In genomic region chr5:148684216-148684615, GRCm38 (mm10) we compare ENCODE assay signal across 24 mouse cellular contexts.
A peak's percentile ranks its signal among the peaks of the same experiment; 100 is the strongest.
DNase-seq lines count a peak whose midpoint lies in the region; ATAC-seq and TF ChIP-seq lines count a peak whose summit lies in the region.
"Had no signal": no experiment of that assay in that cellular context is flagged by ENCODE, and none has a peak within 500 bp of the region (broad histone marks: within the 10 kb centered on the region; RNA-seq: fewer than 3 reads in every experiment).

No protein-coding gene starts in this region.

- TF ChIP-seq POLR2A in brain, embryonic 14.5 days (IDR thresholded peaks at IDR 0.05; ENCODE audit: borderline replicate concordance, extremely low read depth, insufficient read depth, insufficient read length, poor library complexity, severe bottlenecking), result no peak

- H3K9ac ChIP-seq in lung, embryonic 14.5 days, result no peak overlapping the region
- H3K9ac ChIP-seq in neural tube, embryonic 14.5 days (replicated peaks; ENCODE audit: low read depth, low read length), result no peak overlapping the region
- H3K9ac ChIP-seq: forebrain, embryonic 12.5 days; limb, embryonic 12.5 days; liver, embryonic 15.5 days; midbrain, embryonic 13.5 days; neural tube, embryonic 12.5 days; stomach, embryonic 15.5 days had no signal

- 0 out of 2 replicates have a peak overlapping the region, but pooled peaks have one; percentile 3 for H3K4me2 ChIP-seq in lung, embryonic 14.5 days
- no peak overlapping the region for H3K4me2 ChIP-seq in neural tube, embryonic 14.5 days (ENCODE audit: low read depth, low read length)
- H3K4me2 ChIP-seq: forebrain, embryonic 12.5 days; limb, embryonic 12.5 days; liver, embryonic 15.5 days; midbrain, embryonic 13.5 days; neural tube, embryonic 12.5 days; stomach, embryonic 15.5 days had no signal

- no peak for ATAC-seq in lung, embryonic 14.5 days (ENCODE audit: insufficient read depth)
- ATAC-seq in neural tube, embryonic 14.5 days (ENCODE audit: low read depth), result peak; percentile 7; the same call in 1 of the 2 replicates
- ATAC-seq: hindbrain, embryonic 16.5 days; intestine, postnatal 0 days; midbrain, embryonic 13.5 days had no signal

- H3K4me3 ChIP-seq in lung, embryonic 14.5 days (ENCODE audit: low read depth, low read length), result no peak overlapping the region
- H3K4me3 ChIP-seq in neural tube, embryonic 14.5 days (ENCODE audit: low read depth, low read length), result no peak overlapping the region
- H3K4me3 ChIP-seq: forebrain, embryonic 12.5 days; heart, embryonic 10.5 days; layer of hippocampus, adult 2 months; limb, embryonic 12.5 days; liver, embryonic 15.5 days; midbrain, embryonic 13.5 days; neural tube, embryonic 12.5 days; stomach, embryonic 15.5 days had no signal

- H3K27me3 ChIP-seq in lung, embryonic 14.5 days (ENCODE audit: insufficient read depth, low read length), result no peaks in the 10 kb centered on the region
- H3K27me3 ChIP-seq in neural tube, embryonic 14.5 days (ENCODE audit: control insufficient read depth, insufficient read depth, low read length), result no peaks in the 10 kb centered on the region
- H3K27me3 ChIP-seq: forebrain, embryonic 12.5 days; limb, embryonic 12.5 days; liver, embryonic 15.5 days; midbrain, embryonic 13.5 days; neural tube, embryonic 12.5 days; stomach, embryonic 15.5 days had no signal

- no peak for TF ChIP-seq CTCF in lung, embryonic 14.5 days (IDR thresholded peaks at IDR 0.05; ENCODE audit: low read depth)
- TF ChIP-seq CTCF in brain, embryonic 14.5 days (IDR thresholded peaks at IDR 0.05; ENCODE audit: borderline replicate concordance, extremely low read depth, insufficient read depth, insufficient read length), result no peak

- no peak overlapping the region for H3K27ac ChIP-seq in lung, embryonic 14.5 days (ENCODE audit: low read depth)
- peak overlapping the region; percentile 56 for H3K27ac ChIP-seq in neural tube, embryonic 14.5 days (ENCODE audit: low read depth, low read length)
- H3K27ac ChIP-seq: forebrain, embryonic 12.5 days; heart, embryonic 10.5 days; layer of hippocampus, adult 2 months; limb, embryonic 12.5 days; liver, embryonic 15.5 days; midbrain, embryonic 13.5 days; neural tube, embryonic 12.5 days; stomach, embryonic 15.5 days had no signal

- WGBS in lung, embryonic 14.5 days, result 38% methylated on average over 11 of the region's 11 CpGs
- 52% methylated on average over 11 of the region's 11 CpGs for WGBS in neural tube, embryonic 14.5 days

- intact Hi-C loops in heart, postnatal 36 days (cut with DNase I), result no loop called here

- no peaks in the 10 kb centered on the region for H3K9me3 ChIP-seq in lung, embryonic 14.5 days (ENCODE audit: low read depth, low read length)
- no peaks in the 10 kb centered on the region for H3K9me3 ChIP-seq in neural tube, embryonic 14.5 days (ENCODE audit: control insufficient read depth, low read length)
- H3K9me3 ChIP-seq: forebrain, embryonic 12.5 days; heart, embryonic 10.5 days; limb, embryonic 12.5 days; liver, embryonic 15.5 days; midbrain, embryonic 13.5 days; neural tube, embryonic 12.5 days; stomach, embryonic 15.5 days had no signal

- H3K4me1 ChIP-seq in lung, embryonic 14.5 days (ENCODE audit: insufficient read depth), result 0 out of 2 replicates have a peak, but pooled peaks cover 5% of the 10 kb centered on the region
- H3K4me1 ChIP-seq in neural tube, embryonic 14.5 days (ENCODE audit: control insufficient read depth, insufficient read depth, low read length), result peaks cover 18% of the 10 kb centered on the region
- H3K4me1 ChIP-seq: neural tube, embryonic 12.5 days; stomach, embryonic 15.5 days had no signal

- DNase-seq in adrenal gland, postnatal 10 days, result peak; percentile 33
- no peak for DNase-seq in adrenal gland, adult 2 months
- peak; percentile 67 for DNase-seq in lung, embryonic 14.5 days
- no peak for DNase-seq in lung, adult 18-20 months
- peak; percentile 54 for DNase-seq in brain, embryonic 14.5 days (ENCODE audit: low read depth)
- DNase-seq in heart, postnatal 36 days, result no peak
- DNase-seq: adrenal gland, postnatal 36 days; cerebellum, adult 11-12 months; cerebellum, postnatal 10 days; gastrocnemius, postnatal 10 days; kidney, postnatal 25 days; right cerebral cortex, adult 18-20 months; thymus, postnatal 25 days had no signal

- no peaks in the 10 kb centered on the region for H3K36me3 ChIP-seq in lung, embryonic 14.5 days (ENCODE audit: insufficient read depth)
- H3K36me3 ChIP-seq in neural tube, embryonic 14.5 days (ENCODE audit: control insufficient read depth, insufficient read depth, low read length), result no peaks in the 10 kb centered on the region
- H3K36me3 ChIP-seq: forebrain, embryonic 12.5 days; heart, embryonic 10.5 days; limb, embryonic 12.5 days; liver, embryonic 15.5 days; midbrain, embryonic 13.5 days; neural tube, embryonic 12.5 days; stomach, embryonic 15.5 days had no signal

Comparison
In these comparisons a context has a peak if more than half of its experiments do, and no peak if none do; other contexts are left out.
1. DNase-seq: peak in adrenal gland, postnatal 10 days (single experiment), lung, embryonic 14.5 days (single experiment) and brain, embryonic 14.5 days (single experiment); none in adrenal gland, adult 2 months (single experiment), lung, adult 18-20 months (0 of 2) and heart, postnatal 36 days (0 of 2).